Mouse (Mus musculus) testis, postnatal 14 days (tissue): ENCODE measurements around the gene Wdr24.

ENCODE experiments used
- DNase-seq: peaks from one replicate; pipeline ENCODE4 v3.0.0; 2021; ENCODE audit warnings: low spot score

Wdr24 gene

DNA sequence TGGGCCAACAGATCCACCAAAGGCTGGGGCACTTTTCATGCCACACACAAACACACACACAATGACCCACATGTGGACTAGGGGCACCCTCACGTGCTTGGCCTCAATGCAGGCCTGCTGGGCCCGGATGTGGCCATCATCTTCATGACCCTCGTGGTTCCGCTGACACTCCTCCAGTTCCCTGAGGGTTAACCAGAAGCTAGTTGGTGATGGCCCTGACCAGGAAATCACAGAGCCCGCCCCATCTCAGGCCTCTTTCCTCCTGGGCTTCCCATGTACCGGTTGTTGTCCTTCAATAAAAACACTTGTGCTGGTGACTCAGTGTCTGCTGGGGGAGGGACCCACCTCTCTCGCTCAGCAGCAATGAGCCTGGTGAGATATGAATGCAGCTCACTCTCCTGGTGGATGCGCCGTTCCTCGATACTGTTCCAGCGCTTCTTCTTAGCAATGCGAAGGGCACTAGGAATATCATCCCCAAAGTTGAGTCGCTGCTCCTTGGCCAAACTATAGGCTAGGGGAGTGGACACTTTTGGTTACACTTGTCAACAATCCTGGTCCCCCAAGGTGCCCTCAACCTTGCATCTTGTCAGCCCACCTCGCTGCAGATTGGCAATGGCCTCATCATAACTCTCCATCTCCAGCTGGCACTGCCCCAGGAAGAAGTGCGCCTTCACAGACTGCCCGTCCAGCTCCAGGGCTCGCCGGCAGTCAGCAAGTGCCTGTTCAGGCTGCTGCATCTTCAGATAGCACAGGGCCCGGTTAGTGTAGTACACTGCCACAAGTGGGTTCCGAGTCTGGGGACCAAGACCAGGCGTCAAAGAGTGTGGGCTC lies 8.2 kb downstream of the Wdr24 start:
- DNase-seq: no peak

DNA sequence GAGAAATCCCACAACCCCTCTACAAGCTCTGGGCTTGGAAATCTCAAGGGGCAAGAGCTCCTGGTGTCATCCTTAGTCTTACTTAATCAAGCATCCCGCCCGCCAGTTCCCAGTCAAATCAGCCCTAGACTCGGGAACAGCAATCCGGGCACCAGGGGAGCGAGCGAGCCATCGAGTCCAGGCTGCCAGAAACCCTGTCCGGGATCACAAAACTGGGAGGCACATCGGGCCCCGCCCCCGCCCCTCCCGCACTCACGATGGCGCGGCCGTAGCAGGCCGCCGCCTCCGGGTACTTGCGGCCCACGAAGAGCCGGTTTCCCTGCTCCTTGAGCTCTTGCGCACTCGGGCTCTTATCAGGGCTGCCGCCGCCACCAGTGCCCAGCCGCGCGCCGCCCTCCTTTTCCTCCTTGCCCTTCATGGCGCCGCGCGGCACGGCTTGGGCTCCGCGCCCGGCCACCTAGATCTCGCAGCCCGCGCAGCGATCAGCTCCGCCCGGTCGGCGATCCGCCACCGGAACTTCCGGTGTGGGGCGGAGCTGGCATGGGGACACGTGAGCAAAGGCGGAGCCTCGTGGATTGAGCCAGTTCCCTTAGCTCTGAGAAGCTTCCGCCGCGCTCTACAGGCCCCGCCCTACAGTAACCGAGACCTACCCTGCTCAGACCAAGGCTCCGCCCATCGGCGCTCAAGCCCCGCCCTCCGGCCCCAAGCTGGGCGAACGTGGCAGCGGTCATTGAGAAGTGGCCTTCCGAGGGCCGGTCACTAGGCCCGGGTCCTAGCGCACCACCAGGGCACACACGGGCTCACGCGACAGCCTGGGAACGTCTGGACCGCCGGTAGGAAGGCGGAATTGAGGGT lies 9.2 kb downstream of the Wdr24 start:
- DNase-seq: peak; percentile 99

DNA sequence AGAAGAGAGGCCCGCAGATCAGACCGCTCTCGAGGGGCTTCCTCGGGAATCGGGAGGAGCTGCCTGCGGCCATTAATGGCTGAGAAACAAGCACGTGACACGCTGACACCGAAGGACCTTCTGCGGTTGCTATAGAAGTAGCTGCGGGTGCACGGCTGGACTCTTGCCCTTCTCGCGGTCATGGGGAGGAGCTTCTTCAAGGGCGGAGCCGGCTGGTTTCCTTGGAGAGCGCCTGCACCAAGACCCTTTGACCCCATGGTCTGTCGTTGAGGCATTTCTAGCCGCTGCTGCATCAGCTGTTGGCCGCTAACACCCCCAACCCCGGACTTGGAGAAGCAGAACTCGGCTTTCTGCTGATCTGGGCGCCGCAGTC lies 9.8 kb downstream of the Wdr24 start, which contains the start of gene Stub1:
Gene Stub1, minus strand, starts transcription at position 114 of the 373 bp plus-strand sequence.
- DNase-seq: peak; percentile 90

DNA sequence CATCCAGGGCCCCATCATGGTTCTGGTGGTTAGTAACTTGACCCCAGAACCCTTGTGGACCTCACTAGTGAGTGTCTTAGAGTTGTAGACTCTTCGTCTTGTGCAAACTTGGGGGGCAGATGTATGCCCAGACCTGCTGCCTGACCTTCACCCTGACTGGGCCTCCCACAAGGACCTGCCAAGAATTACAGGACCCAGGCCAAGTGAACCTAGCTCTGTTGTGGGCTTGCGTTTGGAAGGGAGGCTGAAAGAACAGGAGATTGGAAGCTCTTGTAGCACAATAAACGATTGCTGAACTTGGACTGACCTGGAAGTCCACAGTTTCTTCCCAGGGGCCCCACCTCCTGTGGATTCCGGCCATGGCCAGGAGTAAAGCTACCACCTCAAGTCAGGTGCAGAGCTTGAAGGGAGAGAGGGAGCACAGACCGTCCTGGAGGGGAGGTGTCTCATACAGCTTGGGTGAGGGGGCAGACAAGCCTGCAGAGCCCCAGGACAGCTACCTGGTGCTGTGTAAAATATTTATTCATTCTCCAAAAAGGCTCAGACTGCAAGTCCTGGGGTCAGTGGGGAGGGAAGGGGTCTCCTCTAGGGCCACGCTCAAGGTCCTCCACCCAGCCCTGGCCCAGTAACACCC lies 10.7 kb downstream of the Wdr24 start:
- DNase-seq: no peak

DNA sequence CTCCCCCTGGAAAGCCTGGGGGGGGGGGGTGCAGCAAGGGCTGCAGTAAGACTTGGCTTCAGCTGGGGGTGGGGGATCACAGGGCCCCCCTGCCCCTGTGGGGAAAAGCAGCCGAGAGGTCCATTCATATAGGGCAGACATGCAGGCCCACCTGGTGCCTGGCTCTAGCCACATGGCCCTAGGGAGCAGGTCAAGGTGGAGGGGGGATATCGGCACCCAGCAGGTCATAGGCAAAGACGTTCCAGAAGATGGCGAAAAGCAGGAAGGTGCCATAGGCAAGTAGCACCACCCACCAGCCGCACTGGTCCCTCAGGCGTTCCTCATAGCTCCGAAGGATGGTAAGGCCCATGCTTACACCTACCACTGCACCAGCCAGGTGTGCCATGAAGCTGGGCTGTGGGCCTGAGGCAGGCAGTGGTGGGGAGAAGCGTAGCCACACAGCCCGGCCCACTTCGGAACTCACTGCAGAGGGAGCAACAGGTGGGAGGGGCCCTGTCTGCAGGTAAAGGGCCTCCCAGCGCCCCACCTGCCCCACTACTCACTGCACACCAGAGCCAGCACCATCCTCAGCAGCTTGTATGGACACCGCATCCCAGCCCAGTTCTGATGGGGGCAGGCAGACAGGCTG lies 11.3 kb downstream of the Wdr24 start:
- DNase-seq: no peak

DNA sequence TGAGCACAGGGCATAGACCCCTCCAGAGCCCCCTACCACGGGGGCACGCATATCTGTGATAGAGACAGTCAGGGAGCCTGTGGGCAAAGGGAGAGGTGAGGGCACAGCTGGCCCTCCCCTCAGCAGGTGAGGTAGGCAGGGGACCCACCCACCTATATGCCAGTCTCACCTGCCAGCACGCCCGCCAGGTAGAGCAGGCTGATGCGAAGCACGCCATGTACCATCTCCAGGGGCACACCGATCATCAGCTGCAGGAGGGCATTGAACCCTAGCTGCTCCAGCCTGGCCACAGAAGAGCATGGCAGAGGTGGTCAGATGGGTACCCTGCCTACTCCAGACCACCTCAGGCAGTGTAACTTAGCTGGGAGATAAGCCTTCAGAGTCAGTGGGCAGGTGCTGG lies 11.9 kb downstream of the Wdr24 start:
- no peak for DNase-seq

DNA sequence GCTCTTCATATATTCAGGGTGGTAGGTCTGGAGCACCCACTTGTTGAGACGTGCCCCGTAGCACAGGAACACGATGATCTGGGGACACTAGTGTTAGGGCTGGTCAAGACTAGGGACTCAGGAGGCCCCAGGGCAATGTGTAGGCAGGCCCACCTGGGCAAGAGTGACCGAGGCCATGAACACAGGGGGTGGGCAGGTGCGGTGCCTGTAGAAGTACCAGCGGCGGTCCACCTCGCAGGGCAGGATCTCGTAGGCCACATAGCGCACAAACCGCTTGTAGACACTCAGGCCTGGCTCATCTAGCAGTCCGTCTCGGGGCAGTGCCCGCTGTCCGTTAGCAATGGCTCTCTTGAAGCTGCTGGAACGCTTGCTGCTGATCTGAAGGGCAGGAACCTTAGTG lies 12.4 kb downstream of the Wdr24 start:
- DNase-seq: no peak

DNA sequence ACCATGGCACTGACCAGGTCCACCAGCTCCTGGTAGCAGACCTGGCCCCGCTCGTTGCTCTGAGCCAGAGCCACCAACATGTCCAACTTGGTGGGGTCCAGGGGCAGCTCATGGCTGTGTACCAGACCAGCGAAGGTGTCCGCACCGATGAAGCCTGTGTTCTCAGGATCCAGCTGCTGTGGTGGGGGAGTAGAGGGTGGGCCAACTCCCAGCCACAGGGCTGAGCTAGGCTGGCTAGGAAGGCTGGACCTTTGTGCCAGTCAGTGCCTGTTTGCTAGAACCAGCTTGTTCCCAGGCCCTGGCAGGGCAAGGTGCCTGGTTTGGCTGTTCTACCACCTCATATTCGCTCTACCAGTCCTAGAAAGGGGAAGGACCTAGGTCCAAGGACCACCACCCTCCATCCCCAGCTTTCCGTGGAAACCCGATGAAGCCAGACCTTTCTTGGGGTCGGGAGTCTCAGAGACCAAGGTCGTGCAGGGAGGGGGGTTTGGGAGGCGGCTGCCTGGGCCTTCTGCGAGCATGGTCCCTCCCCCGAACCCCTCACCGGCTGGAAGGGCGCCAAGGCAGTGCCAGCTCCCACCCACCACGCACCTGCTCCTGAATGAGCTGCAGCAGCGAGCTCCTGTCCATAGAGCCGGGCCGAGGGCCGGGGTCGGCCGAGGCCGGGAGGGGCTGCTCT lies 13.1 kb downstream of the Wdr24 start:
- no peak for DNase-seq

DNA sequence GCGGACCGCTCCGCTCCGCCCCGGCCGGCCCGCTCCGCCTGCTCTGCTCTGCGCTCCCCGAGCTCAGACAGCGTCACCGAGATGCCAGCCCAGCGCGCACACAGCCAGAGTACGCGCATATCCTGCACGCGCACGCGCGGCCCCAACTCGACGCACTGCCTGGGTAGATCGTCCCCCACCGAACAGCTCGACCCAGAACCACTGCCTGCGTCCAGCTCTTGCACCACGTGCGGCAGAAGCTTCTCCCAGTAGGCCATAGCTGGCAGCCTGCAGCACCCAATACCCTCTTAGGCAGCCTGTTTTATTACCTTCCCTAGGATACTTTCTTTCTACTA lies 13.6 kb downstream of the Wdr24 start, which contains the start of gene Rhbdl1:
Gene Rhbdl1, minus strand, starts transcription at position 220 of the 335 bp plus-strand sequence.
- DNase-seq: peak; percentile 68

DNA sequence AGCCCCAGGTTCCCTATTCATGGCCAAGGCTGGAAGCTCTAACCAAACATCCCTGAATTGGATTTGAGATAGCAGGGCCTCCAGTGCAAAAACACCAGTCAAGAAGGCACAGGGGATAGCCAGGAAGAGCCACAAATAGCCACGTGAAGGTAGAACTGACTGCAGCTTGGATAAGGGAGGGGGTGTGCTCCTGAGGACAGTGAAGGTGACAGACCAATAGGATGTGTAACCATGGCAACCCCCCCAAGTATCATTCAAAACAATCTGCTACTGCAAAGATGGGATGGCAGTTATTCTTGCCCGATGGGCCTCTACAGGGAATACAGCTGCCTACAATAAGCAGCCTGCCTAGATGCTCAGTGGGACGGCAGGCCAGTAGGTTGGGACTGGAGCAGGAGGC lies 14.1 kb downstream of the Wdr24 start:
- DNase-seq: no peak

DNA sequence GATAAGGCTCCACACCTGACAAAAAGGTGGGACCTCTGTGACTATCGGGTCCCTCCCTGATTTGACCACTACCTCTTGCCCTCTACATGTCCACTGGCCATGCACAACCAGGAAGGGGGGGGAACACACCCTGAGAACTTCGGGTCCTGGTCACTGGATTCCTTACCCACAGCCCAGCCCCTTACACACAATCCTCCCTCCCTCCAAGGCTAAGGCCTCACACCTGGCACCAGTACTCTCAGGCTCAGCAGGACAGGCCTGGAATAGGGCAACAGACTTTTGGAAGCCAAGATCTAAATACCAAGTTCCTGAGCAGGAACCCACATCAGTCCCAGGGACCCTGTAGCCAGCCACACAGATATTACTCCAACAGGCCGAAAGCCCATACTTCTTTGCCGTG lies 15.5 kb downstream of the Wdr24 start:
- no peak for DNase-seq

DNA sequence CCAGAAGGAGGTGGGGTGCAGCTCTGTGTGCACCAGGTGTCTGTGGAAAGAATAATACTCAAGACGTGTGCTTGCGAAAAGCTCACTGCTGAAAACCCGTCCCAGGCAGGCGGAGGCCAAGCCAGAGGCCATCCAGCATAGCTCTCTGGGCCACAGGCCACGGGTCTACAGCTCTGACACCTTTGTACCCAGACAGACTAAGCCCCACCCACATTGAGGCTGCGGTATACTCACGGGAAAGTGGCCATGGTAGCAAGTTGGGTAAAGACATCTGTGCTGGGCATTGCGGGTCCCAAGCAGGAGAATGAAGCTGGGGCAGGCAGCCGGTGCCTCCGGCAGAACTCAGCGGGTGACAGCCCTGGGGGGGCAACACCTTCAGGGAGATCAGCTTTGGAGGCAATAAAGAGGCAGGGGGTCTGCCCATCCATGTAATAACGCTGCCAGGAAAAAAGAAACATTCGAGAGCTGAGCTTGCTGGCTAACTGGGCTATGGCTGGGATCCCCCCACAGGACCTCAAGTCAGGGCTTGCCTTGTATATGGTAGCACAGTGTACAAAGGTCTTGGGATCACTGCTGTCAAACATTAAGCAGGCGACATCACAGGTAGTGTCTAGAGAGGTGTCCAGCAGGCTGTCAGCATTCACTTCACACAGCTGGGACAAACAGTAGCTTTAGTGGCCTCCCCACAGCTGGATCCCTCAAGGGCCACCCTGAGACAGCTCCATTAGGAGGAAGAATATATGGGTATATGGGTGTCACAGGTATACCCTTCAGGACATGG lies 16.2 kb downstream of the Wdr24 start:
- no peak for DNase-seq

DNA sequence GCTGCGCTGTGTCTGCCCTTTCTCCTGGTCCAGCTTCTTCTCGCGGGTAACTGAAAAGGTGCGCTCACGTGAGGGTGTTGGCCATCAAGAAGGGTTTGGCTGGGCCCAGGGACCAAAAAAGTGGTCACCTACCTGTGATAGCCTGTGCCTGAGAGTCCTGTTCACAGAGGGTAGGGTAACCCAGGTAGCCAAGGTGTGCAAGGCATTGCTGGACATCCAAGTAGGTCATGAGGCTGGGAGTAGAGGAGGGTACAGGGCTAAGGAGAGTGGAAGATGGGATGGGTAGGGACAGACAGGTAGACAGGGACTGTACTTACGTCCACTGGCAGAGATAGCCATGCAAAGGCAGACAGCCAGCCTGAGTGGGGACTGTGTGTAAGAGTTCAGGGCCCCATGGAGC lies 17.1 kb downstream of the Wdr24 start:
- DNase-seq: no peak

DNA sequence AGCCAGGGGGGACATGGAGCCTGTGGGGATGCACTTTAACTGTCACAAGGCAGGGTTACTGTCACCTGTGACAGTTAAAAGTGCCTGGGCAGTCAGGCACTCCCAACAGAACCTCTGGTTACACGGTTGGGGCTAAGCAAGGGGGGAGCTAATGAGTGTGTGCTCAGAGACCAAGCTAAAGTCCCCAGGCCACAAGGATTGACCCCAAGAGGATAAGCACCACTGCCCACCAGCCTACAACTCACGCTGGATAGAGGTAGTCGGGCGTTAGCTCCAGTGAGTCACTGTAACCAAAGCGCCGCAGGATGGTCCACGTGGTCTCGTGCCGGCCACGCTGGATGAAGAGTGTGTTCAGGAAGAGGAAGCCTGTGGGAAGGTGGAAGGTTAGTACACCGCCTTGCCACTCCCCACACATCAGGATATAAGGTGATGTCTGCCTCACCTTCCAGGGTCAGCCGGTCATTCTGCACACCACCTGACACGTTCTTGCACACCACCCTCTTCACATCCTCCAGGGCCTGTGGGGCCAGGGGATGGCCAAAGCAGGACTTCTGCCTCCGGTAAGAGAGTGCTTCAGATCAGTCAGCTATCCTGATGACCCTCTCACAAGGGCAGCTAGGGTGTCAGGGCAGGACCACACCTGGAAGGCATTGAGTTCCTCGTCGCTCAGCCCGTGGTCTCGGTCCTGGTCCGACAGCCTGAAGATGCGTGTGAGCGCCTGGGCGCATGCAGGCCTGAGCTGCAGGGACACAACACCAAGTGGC lies 17.9 kb downstream of the Wdr24 start, which contains the start of gene Gm20683:
Gene Gm20683, minus strand, starts transcription at position 647 of the 764 bp plus-strand sequence.
- DNase-seq: no peak

DNA sequence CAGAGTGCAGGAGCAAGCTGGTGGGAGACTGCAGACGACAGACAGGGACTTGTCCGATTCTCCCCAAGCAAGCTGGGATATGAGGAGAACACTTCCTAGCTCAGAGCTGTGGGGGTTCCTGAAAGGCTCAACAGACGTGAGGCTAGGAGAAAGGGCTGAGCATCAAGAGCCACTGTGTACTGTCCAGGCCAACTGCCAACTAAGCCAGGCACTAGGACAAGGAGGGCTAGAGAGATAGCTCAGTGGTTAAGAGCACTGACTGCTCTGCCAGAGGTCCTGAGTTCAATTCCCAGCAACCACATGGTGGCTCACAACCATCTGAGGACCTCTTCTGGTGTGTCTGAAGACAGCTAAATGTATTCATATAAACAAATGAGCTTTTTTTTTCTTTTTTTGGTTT lies 19.1 kb downstream of the Wdr24 start:
- DNase-seq: no peak

DNA sequence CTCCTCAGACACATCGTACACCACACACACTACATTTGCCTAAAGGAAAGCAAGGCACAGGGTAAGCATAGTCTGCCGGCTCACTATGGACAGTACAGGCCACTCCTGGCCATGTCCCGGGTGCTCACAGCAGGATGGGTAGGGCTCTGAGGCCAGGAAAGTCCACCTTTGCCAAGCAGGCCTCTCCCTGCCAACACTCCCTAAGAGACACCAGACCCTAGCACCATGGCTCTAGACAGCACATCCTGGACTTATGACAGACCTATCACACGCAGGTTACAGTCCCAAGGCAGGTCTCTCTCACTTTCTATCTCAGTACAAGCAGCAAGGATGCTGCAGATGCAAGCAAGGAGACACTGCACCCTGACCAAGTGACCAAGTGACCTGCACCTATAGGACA lies 19.7 kb downstream of the Wdr24 start:
- DNase-seq: no peak

DNA sequence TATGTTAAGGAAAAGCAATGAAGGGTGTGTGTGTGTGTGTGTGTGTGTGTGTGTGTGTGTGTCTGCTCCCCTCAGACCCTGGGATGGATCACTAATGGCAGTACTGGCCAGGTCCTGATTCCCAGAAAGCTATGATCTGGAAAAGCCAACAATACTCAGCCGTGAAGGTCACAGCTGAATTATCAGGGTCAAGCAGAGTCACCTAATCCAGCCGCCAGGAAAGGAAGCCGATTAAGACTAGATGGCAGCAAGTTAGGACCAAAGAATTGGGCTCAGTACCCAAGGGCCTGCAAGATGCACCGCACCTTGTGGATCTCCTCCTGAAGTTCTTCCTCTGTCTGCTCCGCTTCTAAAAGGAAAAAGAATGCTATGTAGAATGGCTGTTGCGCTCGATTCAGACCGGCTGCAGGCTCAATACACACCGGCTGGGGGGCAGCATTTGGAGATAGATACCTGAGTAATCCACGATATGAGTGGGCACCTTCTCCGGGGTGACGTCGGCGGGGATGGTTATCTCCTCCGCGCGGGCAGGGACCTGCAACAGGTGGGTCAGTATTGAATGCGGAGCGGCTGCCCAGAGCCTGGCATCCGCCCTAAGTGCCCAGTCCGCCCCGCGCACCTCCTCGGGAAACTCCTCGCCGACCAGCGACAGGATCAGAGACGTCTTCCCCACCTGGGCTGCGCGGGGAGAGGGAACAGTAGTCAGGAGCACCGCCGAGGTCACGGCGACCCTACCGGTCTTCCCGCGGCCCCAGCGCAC lies 20.4 kb downstream of the Wdr24 start:
- no peak for DNase-seq

DNA sequence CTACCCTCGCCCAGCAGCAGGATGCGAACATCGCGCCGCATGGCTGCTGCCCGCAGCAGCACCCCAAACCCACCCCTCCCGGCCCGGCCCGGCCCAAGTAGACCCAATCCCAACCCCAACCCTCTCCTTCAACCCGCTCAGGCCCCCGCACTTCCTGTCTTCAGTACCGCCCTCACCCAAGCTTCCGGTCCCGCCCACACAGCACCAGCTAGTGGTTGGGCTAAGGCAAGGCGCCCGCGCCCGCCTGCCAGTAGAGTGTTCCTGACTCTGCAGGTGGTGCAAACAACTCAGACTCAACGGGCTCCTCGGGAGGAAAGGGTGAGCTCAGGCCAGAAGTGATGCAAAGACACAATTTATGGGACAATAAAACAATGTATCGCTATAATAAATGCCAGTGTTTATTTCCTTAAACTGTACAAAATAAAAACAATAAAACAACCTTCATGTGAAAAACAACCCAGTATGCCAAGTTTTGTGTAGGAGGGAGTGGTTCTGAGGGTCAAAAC lies 21.0 kb downstream of the Wdr24 start, which contains the start of gene Rhot2:
Gene Rhot2, minus strand, starts transcription at position 456 of the 506 bp plus-strand sequence.
- peak; percentile 93 for DNase-seq

DNA sequence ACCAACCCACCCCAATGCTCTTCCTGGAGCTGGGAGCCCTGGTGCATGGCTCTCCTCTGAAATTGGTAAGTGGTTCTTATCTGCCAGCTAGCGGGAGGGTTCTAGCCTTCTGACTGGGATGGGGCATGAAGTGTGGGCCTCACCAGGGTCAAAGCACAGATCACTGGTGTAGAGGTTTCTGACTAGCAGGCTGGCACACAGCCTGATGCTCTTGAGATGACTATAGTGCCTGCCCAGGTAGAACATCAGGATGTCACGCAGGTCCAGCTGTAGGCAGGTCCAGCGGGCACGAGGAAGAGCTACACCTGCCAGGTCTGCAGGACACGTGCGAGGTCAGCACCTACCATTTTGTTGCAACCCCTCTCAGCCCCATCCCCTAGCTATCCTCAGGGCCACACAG lies 36.8 kb downstream of the Wdr24 start:
- DNase-seq: no peak
